Mouse (Mus musculus) CH12.LX (cell line): Measurements from ENCODE around the gene Map4k3.

ENCODE experiments used
- CTCF ChIP-seq, 2 experiments: IDR thresholded peaks in 1 of 2; conservative IDR thresholded peaks in 1 of 2; 2 replicates each; pipeline ENCODE4 v1.5.1; 2011 to 2012; ENCODE audit warnings: low read depth in 2 of 2, low read length in 2 of 2, improper control_type of control experiment in 1 of 2, inconsistent platforms in 1 of 2, mild to moderate bottlenecking in 1 of 2, moderate library complexity in 1 of 2
- EP300 ChIP-seq: IDR thresholded peaks from 2 replicates; pipeline ENCODE4 v1.6.1; 2011; ENCODE audit warnings: low read length, improper control_type of control experiment
- POLR2A ChIP-seq: IDR thresholded peaks from 2 replicates; pipeline ENCODE4 v1.6.1; 2011; ENCODE audit warnings: low read depth, mild to moderate bottlenecking, improper control_type of control experiment, low read length
- RCOR1 ChIP-seq: conservative IDR thresholded peaks from 2 replicates; pipeline ENCODE4 v1.6.1; 2012; ENCODE audit warnings: low read depth, mild to moderate bottlenecking, inconsistent platforms, low read length, improper control_type of control experiment
- TCF12 ChIP-seq: IDR thresholded peaks from 2 replicates; pipeline ENCODE4 v1.6.1; 2014; ENCODE audit warnings: low read depth, mild to moderate bottlenecking, inconsistent platforms, low read length, improper control_type of control experiment
- USF1 ChIP-seq: IDR thresholded peaks from 2 replicates; pipeline ENCODE4 v1.6.1; 2014; ENCODE audit warnings: low read depth, mild to moderate bottlenecking, inconsistent platforms, low read length, improper control_type of control experiment

- no peak for TF ChIP-seq TCF12
- no peak for TF ChIP-seq EP300
- no peak for TF ChIP-seq CTCF (conservative IDR thresholded peaks at IDR 0.05 in 1 of 2, IDR thresholded peaks at IDR 0.05 in 1 of 2; ENCODE audit: low read depth in 2 of 2, low read length in 2 of 2)
- no peak for TF ChIP-seq POLR2A
- no peak for TF ChIP-seq USF1
- no peak for TF ChIP-seq RCOR1
These were observed 36.9 kb upstream of the Map4k3 start for GRCm38 (mm10) chr17:80765204-80765603.
